Mouse (Mus musculus) left cerebral cortex, adult 18-20 months (tissue): ENCODE measurements around the gene Dctpp1. TPM values are rescaled to one million over a fixed set of nuclear protein-coding genes. Genes with fewer than 3 reads are reported as not detected.
A peak's percentile ranks its signal among the peaks of the same experiment; 100 is the strongest.
"Not testable (repeated sequence)": the region's sequence is repeated elsewhere in the genome, so short reads cannot be mapped to it uniquely, and the experiment has no call there.

Experiments used
- DNase-seq, 2 experiments: peaks; one replicate each; pipeline ENCODE4 v3.0.0; 2021 to 2022; ENCODE audit warnings: low spot score in 2 of 2, mixed read lengths in 1 of 2
- total RNA-seq, 2 experiments: library from RNA; stranded (reverse); gene quantifications; 2 replicates each; pipeline ENCODE4 v1.2.3; 2021

Gene Dctpp1
- total RNA-seq, 2 experiments from 2014 or later = 20.8 to 23.2 TPM

GRCm38 (mm10) chr7:127271093-127271492, 10.6 kb upstream of the Dctpp1 start:
- no peak for DNase-seq

- no peak for DNase-seq
Observed at GRCm38 (mm10) chr7:127270666-127271065, 10.2 kb upstream of the Dctpp1 start.

- no peak for DNase-seq
Observed at GRCm38 (mm10) chr7:127270256-127270655, 9.7 kb upstream of the Dctpp1 start.

GRCm38 (mm10) chr7:127263526-127263925, 3.0 kb upstream of the Dctpp1 start:
- no peak for DNase-seq

- DNase-seq = no peak
Observed at GRCm38 (mm10) chr7:127262218-127262961, 1.9 kb upstream of the Dctpp1 start.

GRCm38 (mm10) chr7:127259186-127259905, 1.2 kb downstream of the Dctpp1 start:
- DNase-seq = peak in 1 of 2 experiments; percentile 54

- DNase-seq = no peak
Observed at GRCm38 (mm10) chr7:127256518-127256917, 4.0 kb downstream of the Dctpp1 start.

GRCm38 (mm10) chr7:127255965-127256364, 4.5 kb downstream of the Dctpp1 start:
- DNase-seq = no peak

GRCm38 (mm10) chr7:127255008-127255407, 5.5 kb downstream of the Dctpp1 start:
- no peak for DNase-seq

- DNase-seq = peak; percentile 93 to 96
Observed at GRCm38 (mm10) chr7:127253821-127254769, 6.4 kb downstream of the Dctpp1 start.

- no peak for DNase-seq
Observed at GRCm38 (mm10) chr7:127253341-127253740, 7.2 kb downstream of the Dctpp1 start.

GRCm38 (mm10) chr7:127252414-127252813, 8.1 kb downstream of the Dctpp1 start:
- DNase-seq = no peak

GRCm38 (mm10) chr7:127250511-127250910, 10.0 kb downstream of the Dctpp1 start:
- DNase-seq = not testable (repeated sequence)

- peak in 1 of 2 experiments; percentile 34 for DNase-seq
Observed at GRCm38 (mm10) chr7:127244658-127245510, 15.6 kb downstream of the Dctpp1 start.

- peak; percentile 91 to 96 for DNase-seq
Observed at GRCm38 (mm10) chr7:127243870-127244657, 16.4 kb downstream of the Dctpp1 start, which contains the start of gene Zfp771. Gene Zfp771, plus strand, starts transcription at chr7:127244274.

- no peak for DNase-seq
Observed at GRCm38 (mm10) chr7:127243361-127243867, 17.1 kb downstream of the Dctpp1 start.

GRCm38 (mm10) chr7:127234777-127235176, 25.7 kb downstream of the Dctpp1 start:
- DNase-seq = no peak

- no peak for DNase-seq
Observed at GRCm38 (mm10) chr7:127233765-127234164, 26.7 kb downstream of the Dctpp1 start.

GRCm38 (mm10) chr7:127233368-127233749, 27.1 kb downstream of the Dctpp1 start:
- peak in 1 of 2 experiments; percentile 36 for DNase-seq
